In the genomic region with DNA sequence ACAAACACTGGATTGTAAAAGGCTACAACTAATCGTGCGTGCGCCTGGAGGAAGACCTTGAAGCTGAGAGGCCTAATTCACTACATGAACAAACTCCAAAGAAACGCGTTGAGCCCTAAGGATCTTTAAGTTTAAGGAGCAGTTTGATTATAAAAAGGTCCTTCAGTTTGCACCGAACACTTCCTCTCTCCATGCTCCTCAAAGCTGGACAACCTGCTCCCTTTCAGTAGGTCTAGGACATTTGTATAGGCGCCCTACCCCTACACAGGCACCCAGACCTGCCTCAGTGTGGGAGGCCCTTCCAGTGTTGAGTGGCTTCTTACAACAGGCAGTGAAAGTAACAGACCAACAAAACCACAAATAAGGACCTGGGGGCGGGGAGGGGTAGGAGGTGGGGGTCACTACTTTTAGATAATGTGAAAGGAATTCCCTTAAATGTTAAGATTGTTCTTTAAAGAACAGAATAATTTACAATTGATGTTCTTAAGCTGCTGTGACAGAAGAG, we compare ENCODE assay signal across 8 mouse cellular contexts. TPM values are rescaled to one million over a fixed set of nuclear protein-coding genes. Genes with fewer than 3 reads are reported as not detected.
DNase-seq lines count a peak whose midpoint lies in the region; ATAC-seq and TF ChIP-seq lines count a peak whose summit lies in the region.

No protein-coding gene starts in this region.

- peak overlapping the region; percentile 99 for H3K4me3 ChIP-seq in heart, adult 2 months
- no peak overlapping the region for H3K4me3 ChIP-seq in cerebellum, adult 2 months (replicated peaks; ENCODE audit: insufficient read depth, low read depth, low read length)
- H3K4me3 ChIP-seq in hindbrain, embryonic 10.5 days: peak overlapping the region; percentile 63
- H3K4me3 ChIP-seq in midbrain, embryonic 13.5 days (replicated peaks): peak overlapping the region; percentile 52

- H3K4me2 ChIP-seq in midbrain, embryonic 13.5 days (replicated peaks): peak overlapping the region; percentile 61

- no peaks in the 10 kb centered on the region for H3K79me2 ChIP-seq in heart, adult 2 months (replicated peaks; ENCODE audit: control insufficient read depth, insufficient read depth, low read length)

- TF ChIP-seq CTCF in heart, adult 2 months (IDR thresholded peaks at IDR 0.05): no peak
- no peak for TF ChIP-seq CTCF in cerebellum, adult 2 months (IDR thresholded peaks at IDR 0.05; ENCODE audit: borderline replicate concordance, insufficient read depth, low read depth, low read length)

- DNase-seq in heart, adult 2 months: no peak
- no peak for DNase-seq in heart, adult 11 months
- peak; percentile 39 for DNase-seq in 416B (ENCODE audit: low read depth)
- DNase-seq in cerebellum, adult 2 months: peak; percentile 22 to 23
- peak; percentile 8 for DNase-seq in hindbrain, embryonic 10.5 days (ENCODE audit: low spot score)
- no peak for DNase-seq in left cerebral cortex, postnatal 36 days (ENCODE audit: low spot score in 2 of 2)

- H3K9ac ChIP-seq in heart, adult 2 months (ENCODE audit: low read depth, low read length): no peak overlapping the region
- peak overlapping the region; percentile 70 for H3K9ac ChIP-seq in midbrain, embryonic 13.5 days (replicated peaks)

- TF ChIP-seq POLR2A in heart, adult 2 months (IDR thresholded peaks at IDR 0.05; ENCODE audit: insufficient read depth, low read depth, low read length): no peak
- TF ChIP-seq POLR2A in cerebellum, adult 2 months (IDR thresholded peaks at IDR 0.05; ENCODE audit: borderline replicate concordance, insufficient read depth, low read length): no peak

- no peaks in the 10 kb centered on the region for H3K27me3 ChIP-seq in heart, adult 2 months (ENCODE audit: control insufficient read depth, insufficient read depth, low read length)
- no peaks in the 10 kb centered on the region for H3K27me3 ChIP-seq in cerebellum, adult 2 months (ENCODE audit: control insufficient read depth, insufficient read depth, low read length)
- H3K27me3 ChIP-seq in hindbrain, embryonic 10.5 days (ENCODE audit: insufficient read depth, poor library complexity, severe bottlenecking): no peaks in the 10 kb centered on the region
- no peaks in the 10 kb centered on the region for H3K27me3 ChIP-seq in midbrain, embryonic 13.5 days

- no peaks in the 10 kb centered on the region for H3K9me3 ChIP-seq in hindbrain, embryonic 10.5 days
- H3K9me3 ChIP-seq in midbrain, embryonic 13.5 days: no peaks in the 10 kb centered on the region

- H3K36me3 ChIP-seq in heart, adult 2 months (ENCODE audit: control insufficient read depth, insufficient read depth, low read length): no peaks in the 10 kb centered on the region
- no peaks in the 10 kb centered on the region for H3K36me3 ChIP-seq in hindbrain, embryonic 10.5 days
- no peaks in the 10 kb centered on the region for H3K36me3 ChIP-seq in midbrain, embryonic 13.5 days

- H3K4me1 ChIP-seq in heart, adult 2 months (ENCODE audit: control insufficient read depth, insufficient read depth, low read length): peaks cover 1% of the 10 kb centered on the region
- H3K4me1 ChIP-seq in cerebellum, adult 2 months (ENCODE audit: control insufficient read depth, insufficient read depth, low read length): no peaks in the 10 kb centered on the region
- H3K4me1 ChIP-seq in hindbrain, embryonic 10.5 days (replicated peaks): peaks cover 8% of the 10 kb centered on the region
- H3K4me1 ChIP-seq in midbrain, embryonic 13.5 days (replicated peaks): peaks cover 8% of the 10 kb centered on the region

- ATAC-seq in midbrain, embryonic 13.5 days: no peak
- no peak for ATAC-seq in megakaryocyte-erythroid progenitor cell, adult 5-6 weeks (replicated peaks; ENCODE audit: low FRiP score, low TSS enrichment, poor library complexity, severe bottlenecking)

- WGBS in heart, adult 2 months: 83% methylated on average over 8 of the region's 8 CpGs
- 77% methylated on average over 8 of the region's 8 CpGs for WGBS in cerebellum, adult 2 months
- 77% methylated on average over 8 of the region's 8 CpGs for WGBS in hindbrain, embryonic 10.5 days
- WGBS in midbrain, embryonic 13.5 days: 72% methylated on average over 8 of the region's 8 CpGs

- intact Hi-C loops in heart, adult 2 months (cut with DNase I): loop anchor here (1.0 kb wide), 1 partner anchor 121 kb away; no protein-coding TSS in a partner anchor
- intact Hi-C loops in left cerebral cortex, postnatal 36 days (cut with DNase I): loop anchor here (5.0 kb wide), 1 partner anchor 111 kb away; no protein-coding TSS in a partner anchor

- no peak for TF ChIP-seq EP300 in heart, adult 2 months (IDR thresholded peaks at IDR 0.05; ENCODE audit: insufficient read depth, low read depth, low read length)

- H3K27ac ChIP-seq in heart, adult 2 months: peak overlapping the region; percentile 76
- H3K27ac ChIP-seq in cerebellum, adult 2 months (ENCODE audit: insufficient read depth, low read length): no peak overlapping the region
- H3K27ac ChIP-seq in hindbrain, embryonic 10.5 days: peak overlapping the region; percentile 92
- H3K27ac ChIP-seq in midbrain, embryonic 13.5 days: 0 out of 2 replicates have a peak overlapping the region, but pooled peaks have one; percentile 95

RNA-seq across cellular contexts. Expression of a gene that starts 0.7 kb away (rescaled TPM):
- total RNA-seq in heart, adult 2 months (2021): 1 to 10 TPM; 3.7 to 4.0 TPM
- polyA plus RNA-seq in heart, adult 2 months (2012; rRNA removed): 0.92 and 2.0 TPM in 2 replicates
- polyA plus RNA-seq in cerebellum, adult 2 months (2012; rRNA removed): 3.5 TPM in 2 replicates
- polyA plus RNA-seq in hindbrain, embryonic 10.5 days (2016; fragmentation: Nextera tagmentation; extraction: Ambion mirVana): 2.5 and 3.4 TPM in 2 replicates
- polyA plus RNA-seq in midbrain, embryonic 13.5 days (2015; fragmentation: Nextera tagmentation; extraction: Ambion mirVana): 3.1 and 3.5 TPM in 2 replicates
- total RNA-seq in megakaryocyte-erythroid progenitor cell, adult 5-6 weeks (2014; fragmentation: Nextera tagmentation): 1.9 and 3.1 TPM in 2 replicates
- total RNA-seq in megakaryocyte-erythroid progenitor cell, adult 5-6 weeks (2017): 1.2 and 4.2 TPM in 2 replicates
- total RNA-seq in left cerebral cortex, postnatal 36 days (2021): 1 to 10 TPM; 7.3 to 9.6 TPM

Comparison
In these comparisons a context has a peak if more than half of its experiments do, and no peak if none do; other contexts are left out.
1. DNase-seq: peak in 416B (single experiment), cerebellum, adult 2 months (2 of 2) and hindbrain, embryonic 10.5 days (single experiment); none in heart, adult 2 months (0 of 2), heart, adult 11 months (single experiment) and left cerebral cortex, postnatal 36 days (0 of 2).